Mouse (Mus musculus) gastrocnemius, postnatal 25 days (tissue): ENCODE data around the gene Sp4. TPM values are rescaled to one million over a fixed set of nuclear protein-coding genes. Genes with fewer than 3 reads are reported as not detected.

Experiments
- DNase-seq: peaks from one replicate; pipeline ENCODE4 v3.0.0; 2022
- total RNA-seq, 2 experiments: library from RNA; stranded (reverse); gene quantifications; 1 replicate in 1 of 2; 2 replicates in 1 of 2; pipeline ENCODE4 v1.2.3; 2021

Sp4 gene
- total RNA-seq, 2 experiments from 2014 or later = 5.5 to 9.0 TPM

DNA sequence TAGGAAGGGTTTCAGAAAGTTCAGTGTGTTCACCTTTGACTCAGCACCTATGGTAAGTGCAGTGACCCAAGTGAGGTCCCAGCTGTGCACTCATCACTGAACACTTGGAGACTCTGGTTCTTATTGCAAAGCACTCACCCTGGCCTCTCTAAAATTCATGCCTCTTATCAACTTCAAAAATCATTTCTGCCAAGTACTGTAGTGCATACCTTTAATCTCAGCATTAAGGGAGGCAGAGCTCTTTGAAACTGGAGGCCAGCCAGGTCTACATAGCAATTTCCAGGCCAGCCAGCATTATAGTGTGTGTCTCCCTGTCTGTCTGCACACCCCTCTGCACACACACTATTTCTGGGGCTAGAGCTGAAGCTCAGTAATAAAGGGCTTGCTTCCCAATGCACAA is 36.3 kb downstream of the Sp4 start:
- DNase-seq = no peak

DNA sequence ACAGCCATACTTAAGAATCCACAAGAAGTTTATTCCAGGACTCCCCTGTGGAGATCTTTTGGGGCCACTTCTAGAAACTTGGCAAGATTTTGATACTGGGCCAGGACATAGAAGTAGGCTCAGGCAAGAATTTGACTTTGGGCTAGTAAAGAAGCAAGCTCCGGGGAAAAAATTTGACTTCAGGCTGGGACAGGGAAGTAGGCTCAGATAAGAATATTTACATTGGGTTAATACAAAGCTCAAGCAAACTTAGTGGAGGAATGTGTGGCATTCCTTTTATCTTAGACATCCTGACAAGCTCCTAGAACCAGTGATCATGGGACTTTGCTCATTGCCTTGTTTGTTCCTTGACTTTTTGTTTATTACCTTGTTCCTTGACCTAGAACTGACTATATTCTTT is 37.4 kb downstream of the Sp4 start:
- no peak for DNase-seq

GRCm38 (mm10) chr12:118255292-118255782 is 45.9 kb downstream of the Sp4 start:
- no peak for DNase-seq

- DNase-seq = no peak
Measured at GRCm38 (mm10) chr12:118221182-118221581, 80.1 kb downstream of the Sp4 start.

- no peak for DNase-seq
Measured at GRCm38 (mm10) chr12:118220062-118220461, 81.2 kb downstream of the Sp4 start.

GRCm38 (mm10) chr12:118212163-118212562 is 89.1 kb downstream of the Sp4 start:
- no peak for DNase-seq

DNA sequence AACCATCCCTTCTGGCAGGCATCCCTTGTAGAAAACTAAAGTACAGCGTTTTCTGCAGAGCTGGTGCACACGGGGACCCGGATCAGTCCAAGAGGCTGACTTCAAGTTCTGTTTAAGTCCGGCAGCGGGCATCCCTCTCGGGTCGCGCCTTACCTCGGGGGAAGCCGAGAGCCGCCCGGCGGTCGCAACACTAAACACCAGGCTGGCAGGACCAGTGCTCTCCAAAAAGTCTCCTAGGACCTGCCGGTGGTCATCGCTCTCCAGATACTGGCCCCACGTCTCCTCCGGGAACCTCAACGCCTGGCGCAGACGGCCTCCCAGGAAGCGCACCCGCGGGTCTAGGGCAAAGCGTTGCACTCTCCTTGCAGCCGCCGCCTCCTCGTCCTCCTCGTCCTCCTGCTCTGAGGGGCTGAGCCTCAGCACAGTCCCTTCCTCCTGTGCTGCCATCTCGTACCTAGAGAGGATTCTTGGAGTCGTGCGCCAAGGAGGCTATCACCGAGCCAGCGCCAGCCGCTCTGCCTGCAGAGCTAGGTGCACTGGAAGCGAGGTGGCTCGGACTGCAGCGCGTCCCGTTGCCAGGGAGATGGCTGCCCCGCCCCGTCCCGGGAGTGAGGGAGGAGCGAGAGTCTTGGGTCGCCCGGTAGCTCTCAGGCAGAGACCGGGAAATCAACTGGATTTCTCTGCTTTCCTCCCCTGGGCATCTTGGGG is 102.7 kb downstream of the Sp4 start, which contains the start of gene Dnah11:
Gene Dnah11 (minus strand): TSS at position 658 of the 708 bp plus-strand sequence.
- peak; percentile 19 for DNase-seq

- DNase-seq = no peak
Measured at GRCm38 (mm10) chr12:118196583-118196982, 104.7 kb downstream of the Sp4 start.

GRCm38 (mm10) chr12:118189535-118189934 is 111.7 kb downstream of the Sp4 start:
- no peak for DNase-seq

DNA sequence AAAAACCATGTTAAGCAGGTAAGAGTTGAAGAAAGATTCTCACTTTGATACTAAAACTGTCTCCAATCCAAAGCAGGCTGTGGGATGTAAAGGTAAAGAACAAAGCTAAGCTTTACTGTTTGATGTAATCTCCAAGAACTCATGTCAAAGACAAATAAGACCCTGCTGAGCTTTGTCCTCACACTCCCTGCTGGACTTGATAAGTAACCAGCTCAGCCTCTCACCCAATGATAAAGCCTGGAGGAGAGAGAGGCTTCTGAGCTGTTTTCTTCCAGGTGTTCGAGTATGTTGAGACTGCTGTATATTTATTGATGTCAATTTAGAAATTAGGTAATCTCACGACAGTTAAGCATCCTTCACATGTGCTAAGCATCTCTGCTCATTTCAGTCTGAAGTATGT is 113.6 kb downstream of the Sp4 start:
- DNase-seq = no peak

GRCm38 (mm10) chr12:118186881-118187489 is 114.3 kb downstream of the Sp4 start:
- no peak for DNase-seq

- no peak for DNase-seq
Measured at GRCm38 (mm10) chr12:118186120-118186880, 114.9 kb downstream of the Sp4 start.

Other genes with a start within 250 kb of the Sp4 start
- under 1 TPM in 1 of 2 experiments, not detected in 1; 0.03 TPM for gene Dnah11, start 102.4 kb downstream of the Sp4 start, total RNA-seq